Mouse (Mus musculus): Measurements from ENCODE around the gene Wbp1l.

DNA sequence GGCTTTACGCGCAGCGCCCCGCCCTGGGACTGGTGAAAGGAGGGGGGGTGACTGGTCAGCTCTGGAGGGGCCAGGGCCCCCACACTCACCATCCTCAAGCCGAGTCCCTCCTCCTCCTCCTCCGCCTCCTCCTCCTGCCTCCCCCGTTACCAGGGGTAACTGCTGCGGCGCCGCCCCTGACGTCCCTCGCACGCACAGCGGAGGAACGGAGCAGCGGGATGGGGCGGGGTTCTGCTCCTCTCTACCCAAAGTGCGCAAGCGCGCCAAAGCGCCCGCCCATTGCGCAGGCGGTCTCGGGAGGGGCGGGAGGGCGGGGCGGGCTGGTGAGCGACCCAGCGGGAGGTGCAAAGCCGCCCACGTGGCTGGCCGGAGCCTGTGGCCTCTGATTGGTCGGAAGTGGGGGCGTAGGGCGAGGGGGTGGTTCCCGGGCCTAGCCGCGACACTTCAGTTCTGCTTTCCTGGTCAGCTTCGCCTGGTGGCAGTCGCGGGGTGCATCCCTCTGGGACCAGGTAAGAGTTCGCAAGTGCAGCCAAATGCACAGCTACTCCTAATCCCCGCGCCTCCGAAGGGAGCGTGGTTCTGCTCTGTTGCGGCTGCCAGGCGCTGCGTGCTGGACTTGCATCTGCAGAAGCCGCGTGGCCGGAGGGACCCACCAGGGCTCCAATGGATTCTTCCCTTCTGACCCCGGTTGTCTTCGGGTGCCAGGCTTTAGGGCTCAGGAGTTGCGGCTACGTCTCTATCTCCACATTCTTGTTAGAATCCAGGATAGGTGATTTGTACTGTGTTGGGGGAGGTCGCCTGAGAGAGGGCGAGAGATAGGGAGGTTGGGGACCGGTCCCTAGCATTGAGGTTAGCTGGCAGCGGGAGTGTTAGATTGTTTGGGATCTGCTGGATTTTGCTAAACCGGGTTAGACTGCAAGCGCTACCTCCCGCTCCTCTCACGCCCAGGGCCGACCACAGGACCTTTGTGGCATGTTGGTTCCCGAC lies 25.6 kb upstream of the Wbp1l start, which contains the start of the genes Arl3 and Sfxn2:
- TF ChIP-seq EP300 (optimal IDR thresholded peaks at IDR 0.05) (no peak), CTCF (IDR thresholded peaks at IDR 0.05; ENCODE audit: low read depth) (peak; percentile 57)
